Mouse (Mus musculus) small intestine, adult 2 months (tissue): ENCODE results near the gene Fam135a.

Experiments used
- CTCF ChIP-seq: fragments of 200-500 bp; IDR thresholded peaks from 2 replicates; pipeline ENCODE4 v1.5.1; 2012; ENCODE audit warnings: low read depth, mild to moderate bottlenecking, control low read depth, inconsistent platforms, low read length, moderate library complexity, mixed read lengths; ENCODE audit not compliant: insufficient replicate concordance, insufficient read length; ENCODE audit errors: extremely low read depth
- POLR2A ChIP-seq: fragments of 200-500 bp; IDR thresholded peaks from 2 replicates; pipeline ENCODE4 v1.6.1; 2012; ENCODE audit warnings: low read depth, mild to moderate bottlenecking, control low read depth, inconsistent platforms, low read length, moderate library complexity

- TF ChIP-seq CTCF (no peak), POLR2A (no peak)
Observed at GRCm38 (mm10) chr1:24045627-24046026, 54.5 kb downstream of the Fam135a start.
